Mouse (Mus musculus) thymus, adult 2 months (tissue): ENCODE results near the gene Ston2. TPM values are rescaled to one million over a fixed set of nuclear protein-coding genes. Genes with fewer than 3 reads are reported as not detected.

ENCODE experiments used
- DNase-seq: peaks from one replicate; pipeline ENCODE4 v3.0.0; 2021
- H3K27ac ChIP-seq: fragments of 200-500 bp; 2 replicates; pipeline ENCODE4 v1.5.1; 2012; ENCODE audit warnings: low read length, control low read depth; ENCODE audit not compliant: control insufficient read depth, insufficient read depth
- H3K27me3 ChIP-seq: fragments of 200-500 bp; 2 replicates; pipeline ENCODE4 v1.6.1; 2012; ENCODE audit warnings: mild to moderate bottlenecking, low read length, moderate library complexity, mixed read lengths; ENCODE audit not compliant: control insufficient read depth, insufficient read depth
- H3K36me3 ChIP-seq: fragments of 200-500 bp; 2 replicates; pipeline ENCODE4 v1.6.1; 2012; ENCODE audit warnings: mild to moderate bottlenecking, low read length, moderate library complexity; ENCODE audit not compliant: control insufficient read depth, insufficient read depth
- H3K4me1 ChIP-seq: fragments of 200-500 bp; replicated peaks from 2 replicates; pipeline ENCODE4 v1.6.1; 2012; ENCODE audit warnings: low read length; ENCODE audit not compliant: control insufficient read depth, insufficient read depth
- H3K4me3 ChIP-seq: fragments of 200-500 bp; 2 replicates; pipeline ENCODE4 v1.5.1; 2012; ENCODE audit warnings: mild to moderate bottlenecking, low read length, control low read depth, moderate library complexity; ENCODE audit not compliant: control insufficient read depth, insufficient read depth
- CTCF ChIP-seq: fragments of 200-500 bp; IDR thresholded peaks from 2 replicates; pipeline ENCODE4 v1.5.1; 2012; ENCODE audit warnings: mild to moderate bottlenecking, control low read depth, low read length, moderate library complexity, borderline replicate concordance; ENCODE audit not compliant: control insufficient read depth, poor library complexity, insufficient read depth; ENCODE audit errors: extremely low read depth
- POLR2A ChIP-seq: fragments of 200-500 bp; IDR thresholded peaks from 2 replicates; pipeline ENCODE4 v1.6.1; 2012; ENCODE audit warnings: mild to moderate bottlenecking, low read length, control low read depth, moderate library complexity; ENCODE audit not compliant: control insufficient read depth, poor library complexity, insufficient read depth; ENCODE audit errors: extremely low read depth
- whole genome bisulfite sequencing: fragments of 180-500 bp; shearing (Covaris S2); methylation state at CpG from one replicate; pipeline ENCODE4 v1.1.7; 2018; 5-methylcytosine and 5-hydroxymethylcytosine counted together
- polyA plus RNA-seq: library from polyadenylated mRNA; depleted of rRNA; stranded (reverse); fragments of >200 nt; gene quantifications from 2 replicates; pipeline ENCODE4 v1.2.3, GENCODE M21; 2012

The Ston2 gene
- polyA plus RNA-seq, 1 experiment = 17.5 TPM

- no peak overlapping the region for H3K4me3 ChIP-seq
- no peak overlapping the region for H3K27ac ChIP-seq
- no peaks in the 10 kb centered on the region for H3K36me3 ChIP-seq
- DNase-seq = no peak
- no peaks in the 10 kb centered on the region for H3K27me3 ChIP-seq
- WGBS = 93% methylated on average over 4 of the region's 4 CpGs
- no peaks in the 10 kb centered on the region for H3K4me1 ChIP-seq
- TF ChIP-seq CTCF = no peak
These were observed 93.4 kb downstream of the Ston2 start for GRCm38 (mm10) chr12:91694748-91695147.

- WGBS = 91% methylated on average over 7 of the region's 7 CpGs
- no peak for DNase-seq
These were observed 94.6 kb downstream of the Ston2 start for GRCm38 (mm10) chr12:91693566-91693965.

GRCm38 (mm10) chr12:91692991-91693390, 95.2 kb downstream of the Ston2 start:
- WGBS = 96% methylated on average over 3 of the region's 3 CpGs
- TF ChIP-seq CTCF (no peak), POLR2A (no peak)
- Histone ChIP-seq H3K4me1 (no peaks in the 10 kb centered on the region), H3K27me3 (no peaks in the 10 kb centered on the region), H3K36me3 (no peaks in the 10 kb centered on the region), H3K4me3 (no peak overlapping the region), H3K27ac (no peak overlapping the region)
- DNase-seq = no peak

More at GRCm38 (mm10) chr12:91693566-91693965, 94.6 kb downstream of the Ston2 start:
- TF ChIP-seq CTCF = no peak
- TF ChIP-seq POLR2A = no peak
- Histone ChIP-seq H3K4me1 (no peaks in the 10 kb centered on the region), H3K36me3 (no peaks in the 10 kb centered on the region), H3K27ac (no peak overlapping the region), H3K4me3 (no peak overlapping the region), H3K27me3 (no peaks in the 10 kb centered on the region)

GRCm38 (mm10) chr12:91685674-91686290, 102.4 kb downstream of the Ston2 start:
- WGBS = 87% methylated on average over 13 of the region's 13 CpGs
- no peak overlapping the region for H3K4me3 ChIP-seq
- no peaks in the 10 kb centered on the region for H3K27me3 ChIP-seq
- TF ChIP-seq POLR2A = no peak
- no peak for TF ChIP-seq CTCF
- peaks cover 17% of the 10 kb centered on the region for H3K4me1 ChIP-seq
- H3K36me3 ChIP-seq = no peaks in the 10 kb centered on the region
- no peak overlapping the region for H3K27ac ChIP-seq
- DNase-seq = no peak

- WGBS = 70% methylated on average over 11 of the region's 11 CpGs
- no peak for DNase-seq
- no peaks in the 10 kb centered on the region for H3K27me3 ChIP-seq
- H3K4me1 ChIP-seq = peaks cover 17% of the 10 kb centered on the region
- H3K36me3 ChIP-seq = no peaks in the 10 kb centered on the region
- H3K27ac ChIP-seq = no peak overlapping the region
- H3K4me3 ChIP-seq = no peak overlapping the region
- no peak for TF ChIP-seq POLR2A
- TF ChIP-seq CTCF = no peak
These were observed 103.3 kb downstream of the Ston2 start for GRCm38 (mm10) chr12:91684840-91685415.

GRCm38 (mm10) chr12:91684101-91684839, 103.9 kb downstream of the Ston2 start:
- 20% methylated on average over 15 of the region's 15 CpGs for WGBS
- no peaks in the 10 kb centered on the region for H3K27me3 ChIP-seq
- peak overlapping the region; percentile 25 for H3K4me3 ChIP-seq
- H3K27ac ChIP-seq = no peak overlapping the region
- H3K36me3 ChIP-seq = no peaks in the 10 kb centered on the region
- H3K4me1 ChIP-seq = peaks cover 17% of the 10 kb centered on the region
- DNase-seq = peak; percentile 44
- TF ChIP-seq CTCF (no peak), POLR2A (no peak)
